Mouse (Mus musculus): ENCODE data around the gene Dot1l. TPM values are rescaled to one million over a fixed set of nuclear protein-coding genes. Genes with fewer than 3 reads are reported as not detected.

Gene Dot1l
- 18.0 and 21.4 TPM in 2 replicates for total RNA-seq (2017)

DNA sequence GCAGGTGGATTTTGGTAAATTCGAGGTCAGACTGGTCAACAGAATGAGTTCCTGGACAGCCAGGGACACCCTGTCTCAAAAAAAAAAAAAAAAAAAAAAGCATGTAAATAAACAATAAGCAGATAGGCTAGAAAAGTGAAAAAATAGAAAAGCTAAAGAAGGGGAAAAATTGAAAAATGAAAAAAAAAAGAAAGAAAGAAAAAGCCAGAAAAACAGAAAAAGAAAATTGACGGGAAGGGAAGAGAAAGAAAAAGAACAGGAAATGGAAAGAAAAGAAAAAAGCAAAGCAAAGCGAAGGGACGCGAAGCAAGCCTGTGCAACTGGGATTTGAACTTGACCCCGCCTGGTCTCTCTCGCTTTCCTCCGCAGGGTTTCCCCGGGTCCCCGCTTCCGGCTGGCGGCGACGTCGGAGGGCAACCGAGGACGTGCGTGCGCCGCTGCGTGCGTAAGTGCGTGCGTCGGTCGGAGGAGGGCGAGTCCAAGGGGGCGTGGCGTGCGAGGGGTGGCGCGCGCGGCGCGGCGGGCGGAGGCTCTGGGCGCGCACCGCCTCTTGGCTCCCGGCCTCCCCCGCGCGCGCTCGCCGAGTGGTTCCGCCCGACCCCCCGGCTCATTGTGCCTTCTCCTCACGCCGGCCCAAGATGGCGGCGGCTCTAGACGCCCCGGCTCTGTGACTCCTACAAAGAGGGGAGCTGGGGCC lies at the start of gene Dot1l:
Gene Dot1l (plus strand): TSS at position 613 of the 697 bp plus-strand sequence.
- peak; percentile 79 for ATAC-seq (ENCODE audit: extremely low read depth, insufficient number of reproducible peaks, low FRiP score, poor library complexity, severe bottlenecking)

DNA sequence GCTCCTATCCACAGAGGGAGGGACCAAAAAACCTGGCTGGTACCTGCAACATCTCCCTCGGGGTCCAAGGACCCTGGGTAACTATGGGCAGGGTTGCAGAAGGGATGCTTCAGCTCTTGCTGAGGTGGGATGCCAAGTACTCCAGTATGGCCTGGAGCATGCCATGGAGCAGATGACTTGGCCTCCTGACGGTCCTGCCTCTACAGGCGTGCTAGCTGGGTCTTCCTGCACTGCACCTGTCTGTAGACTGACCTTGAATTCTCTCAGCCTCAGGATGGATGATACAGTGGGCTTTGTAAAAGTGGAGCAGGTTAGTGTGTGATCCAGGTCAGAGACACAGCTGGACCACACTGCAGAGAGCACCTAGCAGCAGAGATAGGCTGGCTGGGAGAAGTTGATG lies 49.5 kb upstream of the Dot1l start:
- no peak for ATAC-seq (ENCODE audit: extremely low read depth, insufficient number of reproducible peaks, low FRiP score, poor library complexity, severe bottlenecking)

DNA sequence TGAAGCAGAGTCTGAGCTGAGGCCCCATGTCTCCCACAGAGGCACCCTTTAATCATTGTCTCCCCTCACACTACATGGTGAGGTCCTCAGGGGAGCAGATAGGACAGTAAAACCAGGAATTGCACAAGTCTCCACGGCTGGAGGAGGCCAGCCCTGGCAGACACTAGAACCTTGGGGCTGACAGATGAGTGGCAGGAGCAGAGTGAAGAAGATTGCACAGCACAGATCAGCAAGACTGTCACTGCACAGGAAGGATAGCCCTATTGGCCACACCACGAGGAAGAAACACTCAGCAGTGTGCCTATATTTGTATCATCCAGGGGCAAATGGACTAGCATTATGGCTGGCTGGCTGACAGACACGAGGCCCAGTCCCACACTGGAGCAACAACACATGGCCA lies 44.2 kb upstream of the Dot1l start:
- ATAC-seq (ENCODE audit: extremely low read depth, insufficient number of reproducible peaks, low FRiP score, poor library complexity, severe bottlenecking): no peak

DNA sequence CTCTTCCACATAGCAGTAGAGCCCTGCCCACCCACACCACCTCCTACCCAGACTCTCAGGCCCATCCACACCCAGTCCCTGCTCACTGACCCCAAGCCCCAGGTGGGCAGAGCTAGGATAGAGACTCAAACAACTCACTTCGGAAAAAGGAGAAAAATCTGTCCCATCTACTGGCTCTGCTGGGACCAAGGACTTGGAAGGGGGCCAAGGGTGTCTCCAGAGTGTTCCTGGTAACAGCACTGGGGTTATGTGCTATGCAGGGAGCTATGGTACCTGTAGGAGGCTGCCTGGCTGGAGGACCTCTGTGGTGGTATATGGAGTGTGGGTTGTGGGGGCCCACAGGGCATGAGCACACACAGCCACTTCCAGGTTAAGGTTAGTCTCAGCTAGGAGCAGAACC lies 37.7 kb upstream of the Dot1l start:
- no peak for ATAC-seq (ENCODE audit: extremely low read depth, insufficient number of reproducible peaks, low FRiP score, poor library complexity, severe bottlenecking)

DNA sequence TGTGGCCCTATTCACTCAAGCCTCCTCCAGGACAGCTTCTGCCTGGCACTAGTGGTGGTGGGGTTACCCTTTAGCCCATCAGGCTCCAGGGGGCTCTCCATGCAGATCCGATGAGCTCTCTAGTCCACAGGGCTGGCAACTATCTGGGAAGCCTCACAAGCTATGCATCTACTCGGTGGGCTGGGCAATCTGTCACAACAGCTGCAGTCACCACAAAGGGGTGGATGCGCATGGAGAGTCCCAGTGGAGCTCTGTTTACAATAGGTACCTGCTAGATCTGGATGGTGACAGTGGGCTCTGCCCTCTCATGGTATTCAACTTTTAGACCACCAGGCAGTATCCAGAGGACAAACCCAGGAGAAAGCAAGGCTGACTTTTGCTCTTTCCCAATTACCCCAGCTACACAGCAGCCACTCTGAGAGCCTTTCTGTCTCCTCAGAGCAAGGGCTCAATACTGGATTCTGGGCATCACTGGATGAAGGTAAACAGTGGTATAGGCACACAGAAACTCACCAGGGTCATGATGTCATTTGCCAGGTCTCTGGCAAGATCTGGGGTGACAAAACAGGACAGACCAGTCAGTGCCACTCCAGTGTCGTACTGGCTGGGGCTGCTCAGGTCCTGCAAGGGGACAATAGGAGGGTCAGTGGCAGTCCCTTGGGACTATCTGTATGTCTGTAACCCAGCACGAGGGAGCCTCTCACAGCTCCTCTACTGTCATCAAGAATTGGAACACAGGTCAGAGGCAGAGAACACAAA lies 27.5 kb upstream of the Dot1l start:
- ATAC-seq (ENCODE audit: extremely low read depth, insufficient number of reproducible peaks, low FRiP score, poor library complexity, severe bottlenecking): no peak

DNA sequence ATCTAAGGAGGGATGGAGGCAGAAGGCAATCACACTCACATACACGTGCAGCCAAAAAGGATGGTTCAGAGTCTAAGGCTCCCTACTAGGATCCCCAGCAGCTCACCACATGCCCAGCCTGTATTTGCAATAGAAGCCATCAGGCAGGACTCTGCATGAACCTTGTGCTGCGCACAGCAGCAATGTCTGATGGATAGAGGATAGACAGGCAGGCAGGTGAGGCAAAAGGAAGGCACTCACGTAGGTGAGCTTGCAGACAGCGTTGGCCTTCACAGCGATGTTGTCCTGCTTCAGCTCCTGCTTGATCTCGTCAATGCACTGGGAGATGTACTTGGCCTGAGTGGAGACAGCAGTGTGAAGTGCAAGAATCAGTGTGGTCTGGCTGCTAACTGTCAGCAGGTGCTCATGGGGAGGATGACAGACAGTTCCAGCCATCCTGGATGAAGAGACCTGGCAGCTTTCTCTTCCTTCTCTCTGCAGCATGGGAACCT lies 22.4 kb upstream of the Dot1l start:
- no peak for ATAC-seq (ENCODE audit: extremely low read depth, insufficient number of reproducible peaks, low FRiP score, poor library complexity, severe bottlenecking)

DNA sequence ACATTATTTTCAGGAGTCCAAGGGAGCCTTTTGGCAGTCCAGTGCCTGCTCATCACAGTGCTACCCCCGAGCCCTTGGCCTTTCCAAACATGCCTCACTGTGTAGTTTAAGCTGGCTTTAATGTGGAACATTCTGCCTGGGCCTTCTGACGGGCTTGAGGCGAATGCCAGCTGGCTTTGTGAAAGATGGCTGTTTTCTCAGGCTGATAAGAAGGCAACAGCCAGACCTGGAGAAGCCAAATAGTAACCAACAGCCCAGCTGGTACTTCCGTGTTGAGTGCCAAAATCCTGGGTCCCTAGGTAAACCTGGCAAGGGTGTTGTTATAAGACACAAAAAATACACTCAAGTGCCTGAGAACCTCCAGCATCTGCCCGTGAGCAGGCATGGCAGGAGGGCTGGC lies 18.3 kb upstream of the Dot1l start:
- no peak for ATAC-seq (ENCODE audit: extremely low read depth, insufficient number of reproducible peaks, low FRiP score, poor library complexity, severe bottlenecking)

DNA sequence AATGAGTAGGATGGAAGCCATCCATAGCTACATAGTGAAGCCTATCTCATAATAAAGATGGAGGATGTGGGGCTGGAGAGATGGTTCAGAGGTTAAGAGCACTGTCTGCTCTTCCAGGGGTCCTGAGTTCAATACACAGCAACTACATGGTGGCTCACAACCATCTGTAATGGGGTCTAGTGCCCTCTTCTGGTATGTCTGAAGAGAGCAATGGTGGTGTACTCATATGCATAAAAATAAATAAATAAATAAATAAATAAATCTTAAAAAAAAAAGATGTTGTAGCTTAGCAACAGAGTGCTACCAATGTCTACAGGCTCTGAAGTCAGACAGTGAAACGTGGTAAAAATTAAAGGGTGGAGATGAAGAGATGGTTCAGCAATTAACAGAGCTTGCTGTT lies 16.3 kb upstream of the Dot1l start:
- no peak for ATAC-seq (ENCODE audit: extremely low read depth, insufficient number of reproducible peaks, low FRiP score, poor library complexity, severe bottlenecking)

DNA sequence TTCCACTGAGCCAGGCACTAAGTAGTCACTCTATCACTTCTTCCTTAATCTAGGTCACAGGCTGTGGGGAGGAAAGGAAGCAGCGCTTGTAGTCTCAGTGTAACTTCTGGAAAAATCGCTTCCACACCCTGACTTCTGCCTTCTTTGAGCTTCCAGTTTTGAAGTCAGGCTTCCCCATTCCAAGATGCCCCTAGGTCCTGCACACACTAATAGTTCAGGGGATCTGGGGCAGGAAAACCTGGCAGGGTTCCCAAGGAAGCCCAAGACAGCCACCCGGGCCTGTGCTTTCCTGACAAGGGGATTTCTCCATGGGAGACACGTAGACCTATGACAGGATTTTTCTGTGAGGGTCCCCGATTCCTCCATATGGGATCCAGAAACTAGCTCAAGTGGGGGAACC lies 13.9 kb upstream of the Dot1l start:
- ATAC-seq (ENCODE audit: extremely low read depth, insufficient number of reproducible peaks, low FRiP score, poor library complexity, severe bottlenecking): no peak

DNA sequence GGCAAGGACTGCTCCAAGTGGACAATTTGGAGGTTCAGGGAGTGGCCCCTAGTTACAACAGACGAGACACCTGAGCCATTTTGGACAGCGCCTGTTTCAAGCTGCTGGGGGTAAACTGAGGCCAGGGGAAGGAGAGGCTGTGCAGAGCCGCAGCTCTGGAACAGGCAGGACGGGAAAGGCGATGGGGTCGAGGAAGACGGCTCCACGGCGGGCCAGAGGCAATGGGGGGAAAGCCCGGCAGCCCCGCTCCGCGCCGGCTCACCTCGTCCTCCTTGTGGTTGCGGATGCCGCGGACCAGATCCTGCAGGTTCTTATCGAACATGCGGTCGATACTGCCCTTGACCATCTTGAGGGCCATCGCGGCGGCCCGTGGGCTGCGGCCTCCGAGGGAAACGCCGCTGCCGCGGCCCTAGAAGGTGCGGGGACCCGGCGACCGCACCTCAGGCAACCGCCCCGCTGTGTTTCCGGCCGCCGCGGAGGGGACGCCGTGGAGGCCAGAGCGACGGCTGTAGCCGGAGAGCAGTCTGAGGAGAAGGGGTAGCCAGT lies 13.3 kb upstream of the Dot1l start:
- no peak for ATAC-seq (ENCODE audit: extremely low read depth, insufficient number of reproducible peaks, low FRiP score, poor library complexity, severe bottlenecking)

DNA sequence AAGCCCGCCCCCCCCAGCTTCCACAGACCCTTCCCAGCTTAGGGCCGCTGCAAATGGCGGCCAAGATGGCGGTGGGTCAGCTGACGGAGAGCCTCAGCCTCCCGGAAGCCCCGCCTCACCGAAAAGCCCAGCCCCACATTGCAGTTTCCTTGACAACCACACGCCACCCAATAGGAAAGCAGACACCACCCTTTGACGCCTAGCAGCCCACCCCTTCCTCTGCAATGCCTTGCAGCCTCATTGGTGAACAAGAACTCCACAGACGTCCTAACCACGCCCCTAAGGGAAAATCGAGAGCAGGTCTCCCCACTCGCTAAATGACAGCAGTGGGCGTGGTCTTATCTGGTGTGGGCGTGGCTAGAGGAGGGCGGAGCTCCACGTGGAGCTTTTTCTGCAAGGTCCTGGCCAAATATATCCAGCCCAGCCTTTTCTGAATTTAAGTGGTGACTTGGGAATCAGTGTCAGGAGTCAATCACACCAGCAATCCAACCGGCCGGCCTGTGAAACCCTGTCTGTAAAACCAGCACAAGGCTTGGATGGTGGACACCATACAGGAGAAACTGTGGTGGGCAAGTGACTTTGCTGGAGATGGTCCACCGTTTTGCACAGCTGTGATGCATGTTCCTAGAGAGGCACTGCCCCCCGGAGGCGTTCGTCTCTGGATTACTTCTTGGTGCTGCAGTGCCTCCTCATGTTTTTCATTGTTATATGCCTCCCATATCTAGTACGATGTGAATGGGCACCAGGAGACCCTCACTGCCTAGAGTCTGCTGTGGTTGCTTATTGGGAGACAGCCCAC lies 12.6 kb upstream of the Dot1l start, which contains the start of gene Ap3d1:
Gene Ap3d1 (minus strand): TSS at position 85 of the 799 bp plus-strand sequence.
- ATAC-seq (ENCODE audit: extremely low read depth, insufficient number of reproducible peaks, low FRiP score, poor library complexity, severe bottlenecking): peak; percentile 99

DNA sequence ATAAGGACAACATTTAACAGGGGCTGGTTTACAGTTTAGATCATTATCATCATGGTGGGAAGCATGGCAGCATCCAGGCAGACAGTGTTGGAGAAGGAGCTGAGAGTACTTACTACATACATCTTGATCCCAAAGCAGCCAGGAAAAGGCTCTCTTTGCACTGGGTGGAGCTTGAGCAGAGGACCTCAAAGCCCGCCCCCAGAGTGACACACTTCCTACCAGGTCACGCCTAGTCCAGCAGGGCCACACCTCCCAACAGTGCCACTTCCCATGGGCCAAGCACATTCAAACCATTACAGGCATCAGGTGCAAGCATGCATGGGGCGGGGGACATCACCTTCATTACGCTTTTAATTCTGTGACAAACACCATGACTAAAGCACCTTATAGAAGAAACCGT lies 10.7 kb upstream of the Dot1l start:
- no peak for ATAC-seq (ENCODE audit: extremely low read depth, insufficient number of reproducible peaks, low FRiP score, poor library complexity, severe bottlenecking)

DNA sequence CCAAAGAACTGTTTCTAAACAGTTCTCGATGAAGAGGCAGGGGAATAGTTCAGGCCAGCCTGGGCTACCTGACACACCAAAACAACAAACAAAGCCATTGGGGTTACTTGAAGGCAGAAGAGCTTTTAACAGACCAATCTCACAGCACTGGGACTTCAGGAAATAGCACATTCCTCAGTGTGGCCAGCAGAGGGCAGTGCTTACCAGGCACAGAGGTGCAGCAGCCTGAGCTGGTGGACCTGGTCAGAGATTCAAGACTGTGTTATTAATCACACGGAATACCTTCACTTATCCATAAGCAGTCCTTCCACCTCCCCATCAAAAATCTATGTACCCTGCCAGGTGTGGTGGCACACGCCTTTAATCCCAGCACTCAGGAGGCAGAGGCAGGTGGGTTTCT lies 7.6 kb upstream of the Dot1l start:
- peak; percentile 81 for ATAC-seq (ENCODE audit: extremely low read depth, insufficient number of reproducible peaks, low FRiP score, poor library complexity, severe bottlenecking)

DNA sequence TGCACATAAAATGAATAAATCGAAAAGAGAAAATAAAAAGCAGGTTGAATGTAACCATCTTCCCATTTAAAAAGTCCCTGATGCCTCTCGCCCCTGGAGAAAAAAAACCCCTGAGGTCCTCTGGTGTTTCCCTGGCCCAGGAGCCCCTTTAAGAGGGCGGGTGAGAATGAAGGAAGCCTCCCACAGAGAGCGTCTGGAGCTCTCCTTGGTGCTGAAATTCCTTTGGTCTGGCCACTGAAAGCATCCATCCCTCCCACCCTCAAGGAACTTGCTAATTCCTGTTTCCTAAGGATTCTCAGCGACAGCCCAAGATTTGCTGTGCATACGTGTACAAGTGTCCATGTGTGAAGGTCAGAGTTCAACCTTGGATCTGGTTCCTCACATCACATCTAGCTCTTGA lies 6.4 kb upstream of the Dot1l start:
- no peak for ATAC-seq (ENCODE audit: extremely low read depth, insufficient number of reproducible peaks, low FRiP score, poor library complexity, severe bottlenecking)

DNA sequence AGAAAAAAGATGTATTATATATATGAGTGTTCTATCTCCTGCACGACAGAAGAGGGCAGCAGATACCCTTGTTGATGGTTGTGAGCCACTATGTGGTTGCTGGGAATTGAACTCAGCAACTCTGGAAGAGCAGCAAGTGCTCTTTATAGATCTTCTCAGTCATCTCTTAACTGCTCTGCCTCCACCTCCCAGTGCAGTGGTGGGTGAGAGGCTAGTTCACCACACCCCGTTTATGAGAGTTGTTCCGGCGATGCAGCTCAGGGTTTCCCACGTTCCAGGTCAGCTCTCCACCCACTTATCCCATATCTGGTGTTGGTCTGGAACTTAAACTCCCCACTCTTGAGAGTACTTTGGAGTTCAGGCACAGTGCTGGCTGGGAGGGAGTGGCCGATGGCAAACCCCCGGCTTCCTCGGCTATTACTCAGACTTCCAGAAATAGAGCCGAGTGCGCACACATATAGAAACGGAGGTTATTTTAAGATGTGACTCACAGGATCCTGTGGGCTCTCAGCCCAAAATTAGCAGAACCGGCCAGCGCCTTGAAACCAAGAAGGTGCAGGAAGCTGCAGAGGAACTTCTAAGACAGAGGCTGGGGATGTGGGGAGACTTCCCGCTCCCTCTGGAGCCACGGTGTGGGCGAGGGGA lies 3.7 kb upstream of the Dot1l start:
- no peak; the same call in 1 of the 2 replicates for ATAC-seq (ENCODE audit: extremely low read depth, insufficient number of reproducible peaks, low FRiP score, poor library complexity, severe bottlenecking)

DNA sequence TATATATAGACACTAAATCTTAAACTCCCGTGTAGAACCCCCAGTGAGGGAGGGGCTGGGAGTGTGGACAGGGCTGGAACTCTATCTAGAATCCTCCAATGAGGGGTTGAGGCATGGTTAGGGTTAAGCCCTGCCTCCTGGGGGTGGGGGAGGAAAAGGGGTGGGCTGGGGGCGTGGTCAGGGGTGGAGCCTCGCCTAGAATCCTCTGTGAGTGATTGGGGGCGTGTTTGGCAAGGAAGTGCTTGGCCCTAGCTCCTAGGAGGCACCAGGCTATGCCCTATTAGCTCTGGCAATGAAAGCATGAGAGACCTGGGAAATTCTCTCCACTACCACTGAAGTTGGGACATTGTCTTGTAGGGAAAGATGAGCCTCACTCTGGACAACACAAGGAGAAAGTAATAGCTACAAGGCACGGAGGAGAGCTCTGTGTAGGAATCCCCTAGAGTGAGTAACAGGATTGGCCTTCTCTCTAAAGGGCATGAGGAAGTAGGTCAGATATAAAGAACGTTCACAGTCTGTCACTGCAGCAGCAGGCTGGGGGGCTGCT lies 2.9 kb upstream of the Dot1l start:
- peak; percentile 17; the same call in 1 of the 2 replicates for ATAC-seq (ENCODE audit: extremely low read depth, insufficient number of reproducible peaks, low FRiP score, poor library complexity, severe bottlenecking)

DNA sequence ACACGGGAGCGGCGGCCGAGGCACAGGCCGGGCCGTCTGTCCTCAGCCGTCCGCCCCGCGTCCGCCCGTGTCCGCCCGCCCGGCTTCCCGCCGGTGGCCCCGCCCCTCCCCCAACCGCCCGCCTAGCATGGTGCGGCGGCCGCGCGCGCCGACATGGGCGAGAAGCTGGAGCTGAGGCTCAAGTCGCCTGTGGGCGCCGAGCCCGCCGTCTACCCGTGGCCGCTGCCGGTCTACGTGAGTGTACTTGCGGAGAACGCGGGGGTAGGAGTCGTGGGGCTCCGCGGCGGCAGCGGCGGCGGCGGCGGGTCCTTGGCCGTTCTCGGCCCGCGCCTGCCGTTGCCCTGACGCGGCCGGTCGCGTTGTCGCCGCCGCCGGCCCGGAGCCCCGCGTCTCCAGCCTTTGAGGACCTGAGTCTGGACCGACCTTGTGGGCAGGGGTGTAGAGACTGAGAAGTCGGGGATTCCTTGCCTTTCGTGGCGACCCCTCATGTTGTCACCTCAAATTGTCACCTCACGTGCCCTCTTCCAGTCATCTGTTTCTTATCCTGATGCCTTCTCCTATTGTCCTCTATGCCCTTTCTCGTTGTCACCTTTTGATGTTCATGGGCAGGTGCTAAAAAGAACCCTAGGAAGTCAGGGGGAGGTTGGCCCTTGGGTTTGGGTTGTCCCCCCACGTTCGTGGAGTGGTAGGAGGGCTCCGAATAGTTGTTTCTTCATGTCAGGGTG lies 447 bp downstream of the Dot1l start:
- no peak for ATAC-seq (ENCODE audit: extremely low read depth, insufficient number of reproducible peaks, low FRiP score, poor library complexity, severe bottlenecking)

DNA sequence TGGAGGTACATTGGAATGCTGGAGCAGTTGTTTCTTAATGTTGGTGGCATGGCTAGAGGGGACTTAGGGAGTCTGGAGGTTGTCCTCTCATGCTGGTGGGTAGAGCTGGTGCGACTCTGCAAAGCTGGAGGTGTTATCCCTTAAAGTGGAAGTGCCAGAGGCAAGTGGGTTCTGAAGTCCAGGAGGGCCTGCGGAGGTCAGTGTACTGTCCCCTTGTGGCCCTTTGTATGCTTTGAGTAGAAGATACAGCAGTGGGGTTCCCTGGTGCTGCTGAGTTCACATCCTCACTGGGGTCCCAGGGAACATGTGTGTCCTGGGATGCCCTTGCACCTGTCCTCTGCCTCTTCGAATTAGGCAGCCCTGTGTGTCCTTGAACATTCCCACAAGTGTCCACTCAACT lies 1.1 kb downstream of the Dot1l start:
- ATAC-seq (ENCODE audit: extremely low read depth, insufficient number of reproducible peaks, low FRiP score, poor library complexity, severe bottlenecking): no peak
